Mouse (Mus musculus) stomach, postnatal 0 days (tissue): Measurements from ENCODE around the gene Ms4a6b. TPM values are rescaled to one million over a fixed set of nuclear protein-coding genes. Genes with fewer than 3 reads are reported as not detected.
"Not testable (repeated sequence)": the region's sequence is repeated elsewhere in the genome, so short reads cannot be mapped to it uniquely, and the experiment has no call there.

ENCODE experiments used
- ATAC-seq: fragments of 200-750 bp; cut with Nextera tagmentation; 2 replicates; pipeline ENCODE4 v1.8.0; 2017; ENCODE audit not compliant: low FRiP score, low TSS enrichment
- DNase-seq: peaks from one replicate; pipeline ENCODE4 v3.0.0-alpha.2; 2016; ENCODE audit warnings: low spot score
- H3K27ac ChIP-seq: fragments of 300-500 bp; sonication (generic); replicated peaks from 2 replicates; pipeline ENCODE4 v1.5.1; 2014; ENCODE audit warnings: mild to moderate bottlenecking, control low read depth
- H3K27me3 ChIP-seq: fragments of 300-500 bp; sonication (generic); 2 replicates; pipeline ENCODE4 v1.6.1; 2014; ENCODE audit warnings: low read length; ENCODE audit not compliant: control insufficient read depth, insufficient read depth
- H3K36me3 ChIP-seq: fragments of 300-500 bp; sonication (generic); 2 replicates; pipeline ENCODE4 v1.6.1; 2014; ENCODE audit warnings: low read length, mixed read lengths; ENCODE audit not compliant: control insufficient read depth, insufficient read depth
- H3K4me1 ChIP-seq: fragments of 300-500 bp; sonication (generic); replicated peaks from 2 replicates; pipeline ENCODE4 v1.6.1; 2014; ENCODE audit warnings: antibody characterized with exemption; ENCODE audit not compliant: control insufficient read depth, insufficient read depth
- H3K4me2 ChIP-seq: fragments of 300-500 bp; sonication (generic); replicated peaks from 2 replicates; pipeline ENCODE4 v1.6.1; 2014; ENCODE audit warnings: low read depth, mild to moderate bottlenecking, control low read depth, moderate library complexity
- H3K4me3 ChIP-seq: fragments of 300-500 bp; sonication (generic); 2 replicates; pipeline ENCODE4 v1.5.1; 2014; ENCODE audit warnings: low read depth, low read length, control low read depth
- H3K9ac ChIP-seq: fragments of 300-500 bp; sonication (generic); 2 replicates; pipeline ENCODE4 v1.6.1; 2014; ENCODE audit warnings: mild to moderate bottlenecking, low read length, control low read depth, mixed read lengths
- H3K9me3 ChIP-seq: fragments of 300-500 bp; sonication (generic); 2 replicates; pipeline ENCODE4 v1.6.1; 2016; ENCODE audit warnings: low read length; ENCODE audit not compliant: control insufficient read depth
- CTCF ChIP-seq: IDR thresholded peaks from 2 replicates; pipeline ENCODE4 v1.5.1; 2016; ENCODE audit warnings: antibody characterized with exemption, low read depth, mild to moderate bottlenecking, moderate library complexity
- EP300 ChIP-seq: optimal IDR thresholded peaks from 2 replicates; pipeline ENCODE3; 2016; ENCODE audit warnings: antibody characterized with exemption
- WGBS: fragments of 180-500 bp; shearing (Covaris S2); extraction: QIAGEN DNeasy Blood & Tissue Kit; methylation state at CpG from one replicate; pipeline ENCODE4 v1.1.7; 2014; 5-methylcytosine and 5-hydroxymethylcytosine counted together
- polyA plus RNA-seq: library from polyadenylated mRNA; unstranded; fragments of >200 nt; fragmentation: Nextera tagmentation; extraction: Ambion mirVana; gene quantifications from 2 replicates; pipeline ENCODE4 v1.2.1, GENCODE M21; 2015

The Ms4a6b gene
- polyA plus RNA-seq, 1 experiment from 2014 or later: 6.9 TPM

DNA sequence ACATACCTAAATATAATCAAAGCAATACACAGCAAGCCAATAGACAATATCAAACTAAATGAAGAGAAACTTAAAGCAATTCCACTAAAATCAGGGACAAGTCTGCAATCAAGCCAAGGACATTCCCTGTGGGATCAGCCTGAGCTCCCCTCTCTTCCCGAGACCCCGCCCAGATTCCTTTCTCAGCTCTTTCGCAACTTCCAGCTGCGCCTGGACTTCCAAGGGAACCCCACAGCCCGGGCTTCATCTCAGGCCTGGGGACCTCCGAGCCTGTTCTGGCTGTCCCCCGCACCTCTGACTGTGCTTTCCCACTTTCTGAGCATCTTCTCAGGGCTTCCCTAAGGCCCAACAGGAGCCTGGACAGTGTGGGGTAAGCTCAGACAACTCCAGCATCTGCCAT lies 20.3 kb downstream of the Ms4a6b start, which contains the start of gene Ms4a4d:
Gene Ms4a4d, plus strand, starts transcription at position 209 of the 400 bp plus-strand sequence.
- TF ChIP-seq EP300: no peak
- Histone ChIP-seq H3K27ac (0 out of 2 replicates have a peak within 1 kb of the TSS, but pooled peaks have one; percentile 24), H3K9me3 (no peaks in the 10 kb centered on the region), H3K4me2 (0 out of 2 replicates have a peak within 1 kb of the TSS, but pooled peaks have one; percentile 14), H3K4me1 (no peaks in the 10 kb centered on the region), H3K4me3 (peak within 1 kb of the TSS; percentile 8; the same call in 1 of the 2 replicates), H3K36me3 (no peaks in the 10 kb centered on the region), H3K9ac (no peak within 1 kb of the TSS), H3K27me3 (no peaks in the 10 kb centered on the region)
- ATAC-seq (peak; percentile 59; the same call in 1 of the 2 replicates), DNase-seq (peak; percentile 21)
- 18% methylated on average over 7 of the region's 7 CpGs for WGBS

DNA sequence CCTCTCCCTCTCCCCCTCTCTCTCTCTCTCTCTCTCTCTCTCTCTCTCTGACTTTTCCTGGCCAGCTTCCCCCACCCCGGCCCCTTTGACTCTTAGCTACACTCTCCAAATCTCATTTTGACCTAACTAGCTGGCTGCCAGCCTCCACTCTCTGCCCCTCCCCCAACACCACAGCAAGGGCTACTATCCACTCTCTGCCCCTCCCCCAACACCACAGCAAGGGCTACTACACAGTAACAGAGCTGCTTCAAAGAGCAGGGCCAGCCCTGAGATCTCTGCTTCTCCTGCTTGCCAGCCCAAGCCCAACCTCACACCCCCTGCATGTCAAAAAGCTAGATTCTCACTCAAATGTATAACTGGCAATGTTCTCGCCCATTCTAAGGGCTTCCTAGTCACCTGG lies 21.0 kb downstream of the Ms4a6b start:
- Histone ChIP-seq H3K36me3 (no peaks in the 10 kb centered on the region), H3K27ac (no peak overlapping the region), H3K9me3 (no peaks in the 10 kb centered on the region), H3K9ac (no peak overlapping the region), H3K27me3 (no peaks in the 10 kb centered on the region), H3K4me1 (no peaks in the 10 kb centered on the region), H3K4me3 (no peak overlapping the region), H3K4me2 (no peak overlapping the region)
- ATAC-seq: no peak
- TF ChIP-seq EP300: no peak
- TF ChIP-seq CTCF: no peak
- no peak for DNase-seq
- 23% methylated on average over 2 of the region's 2 CpGs for WGBS

DNA sequence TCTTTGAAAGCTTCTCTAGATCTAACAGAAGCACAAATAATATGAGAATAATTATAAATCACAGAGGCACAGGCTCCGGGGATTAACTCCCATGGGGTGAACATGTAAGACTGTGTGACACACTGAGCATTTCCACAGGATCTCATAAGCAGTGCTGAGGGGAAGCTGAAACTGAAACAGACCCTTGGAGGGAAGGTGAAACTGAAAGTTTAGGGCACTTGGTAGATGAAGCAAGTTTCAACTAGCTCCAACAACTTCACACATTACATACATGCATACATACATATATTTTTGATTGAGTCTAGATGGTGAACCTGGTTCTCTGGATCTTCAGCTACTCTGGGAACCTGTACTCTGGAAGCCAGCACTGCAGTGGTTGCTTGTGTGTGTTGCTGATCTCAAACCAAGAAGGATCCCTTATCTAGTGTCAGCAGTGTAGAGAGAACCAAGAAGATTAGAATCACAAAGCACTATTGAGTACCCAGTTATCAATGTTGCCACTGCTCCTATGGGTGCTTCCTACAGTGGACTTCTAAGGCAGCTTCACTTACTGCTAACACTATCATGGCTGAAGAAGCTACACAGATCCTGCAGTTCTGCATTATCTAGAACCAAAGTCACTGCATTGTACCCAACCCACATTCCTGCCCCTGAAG lies 24.0 kb downstream of the Ms4a6b start:
- not testable (repeated sequence) for H3K9ac ChIP-seq, H3K27ac ChIP-seq, H3K27me3 ChIP-seq, H3K4me2 ChIP-seq, H3K4me3 ChIP-seq, ATAC-seq, H3K4me1 ChIP-seq, H3K36me3 ChIP-seq, DNase-seq, H3K9me3 ChIP-seq
- WGBS: 74% methylated on average over 1 of the region's 1 CpGs

DNA sequence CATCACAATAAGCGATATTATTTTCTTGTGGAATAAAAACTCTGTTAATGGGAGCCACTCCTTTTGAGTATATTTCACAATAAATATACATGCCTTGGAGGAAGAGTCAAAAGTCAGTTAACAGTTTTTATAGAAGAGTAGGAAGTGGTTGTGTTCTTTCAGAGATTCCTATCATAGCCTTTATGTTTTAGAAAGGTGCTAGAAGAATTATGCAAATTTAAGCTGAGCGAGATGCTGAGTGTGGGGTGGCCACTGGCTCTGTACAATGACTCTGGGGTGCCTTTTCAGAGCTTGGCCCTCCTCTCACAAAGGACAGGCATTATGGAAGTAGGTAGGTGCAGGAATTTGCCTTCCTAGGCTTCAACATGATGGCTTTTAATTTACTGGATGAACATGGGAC lies 28.1 kb downstream of the Ms4a6b start:
- H3K27ac ChIP-seq, H3K9me3 ChIP-seq, H3K4me2 ChIP-seq, H3K36me3 ChIP-seq, ATAC-seq, H3K4me1 ChIP-seq, H3K27me3 ChIP-seq, H3K9ac ChIP-seq, H3K4me3 ChIP-seq, DNase-seq: not testable (repeated sequence)
- 84% methylated on average over 2 of the region's 2 CpGs for WGBS

DNA sequence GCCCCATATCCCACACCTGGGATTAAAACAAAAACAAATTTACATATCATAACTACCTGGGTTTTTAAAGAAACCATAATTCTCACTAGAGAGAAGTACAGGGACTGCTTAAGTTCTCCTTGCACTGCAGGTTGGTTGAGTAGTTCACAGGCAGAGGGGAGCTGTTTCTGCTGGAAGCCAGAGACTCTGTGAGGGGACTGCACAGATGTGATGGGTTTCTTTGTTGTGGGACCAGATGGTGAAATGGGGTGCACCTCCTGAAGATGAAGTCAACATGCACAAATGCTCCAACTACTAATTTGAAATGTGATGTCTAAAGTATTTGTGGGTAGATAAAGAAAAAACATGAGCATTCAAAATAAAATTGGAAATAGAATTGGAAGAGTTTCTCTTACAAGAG lies 31.6 kb downstream of the Ms4a6b start:
- Histone ChIP-seq H3K4me2 (no peak overlapping the region), H3K36me3 (no peaks in the 10 kb centered on the region), H3K9me3 (no peaks in the 10 kb centered on the region), H3K9ac (no peak overlapping the region), H3K27ac (no peak overlapping the region), H3K4me3 (no peak overlapping the region), H3K4me1 (no peaks in the 10 kb centered on the region), H3K27me3 (no peaks in the 10 kb centered on the region)
- no peak for DNase-seq
- TF ChIP-seq EP300 (no peak), CTCF (no peak)
- ATAC-seq: no peak

- Histone ChIP-seq H3K27ac (no peak overlapping the region), H3K4me2 (no peak overlapping the region), H3K9me3 (no peaks in the 10 kb centered on the region), H3K36me3 (no peaks in the 10 kb centered on the region), H3K4me3 (no peak overlapping the region), H3K9ac (no peak overlapping the region), H3K4me1 (no peaks in the 10 kb centered on the region), H3K27me3 (no peaks in the 10 kb centered on the region)
- ATAC-seq (no peak), DNase-seq (no peak)
- WGBS: 83% methylated on average over 5 of the region's 5 CpGs
- no peak for TF ChIP-seq EP300
- no peak for TF ChIP-seq CTCF
Measured at GRCm38 (mm10) chr19:11554726-11555125, 38.4 kb downstream of the Ms4a6b start.

GRCm38 (mm10) chr19:11559560-11559959 lies 43.2 kb downstream of the Ms4a6b start:
- not testable (repeated sequence) for H3K27me3 ChIP-seq, H3K36me3 ChIP-seq, H3K4me3 ChIP-seq, ATAC-seq, H3K4me2 ChIP-seq, H3K9me3 ChIP-seq, H3K27ac ChIP-seq, H3K9ac ChIP-seq, DNase-seq, H3K4me1 ChIP-seq
